Comparison of ENCODE assay signal across 8 mouse cellular contexts in genomic region chr9:32519101-32520051, GRCm38 (mm10). TPM values are rescaled to one million over a fixed set of nuclear protein-coding genes. Genes with fewer than 3 reads are reported as not detected.
DNase-seq lines count a peak whose midpoint lies in the region; ATAC-seq and TF ChIP-seq lines count a peak whose summit lies in the region.

No protein-coding gene starts in this region.

- peak overlapping the region; percentile 50; the same call in 1 of the 2 replicates for H3K27ac ChIP-seq in hindbrain, embryonic 10.5 days
- H3K27ac ChIP-seq in hindbrain, embryonic 14.5 days: no peak overlapping the region
- peak overlapping the region; percentile 34 for H3K27ac ChIP-seq in bone marrow, adult 2 months (ENCODE audit: control insufficient read depth, insufficient read depth, low read depth, low read length, poor library complexity)
- H3K27ac ChIP-seq in liver, embryonic 13.5 days: no peak overlapping the region; the same call in 1 of the 2 replicates

- TF ChIP-seq CTCF in bone marrow, adult 2 months (IDR thresholded peaks at IDR 0.05; ENCODE audit: control insufficient read depth, insufficient read depth, low read length): no peak

- H3K4me3 ChIP-seq in hindbrain, embryonic 10.5 days: no peak overlapping the region
- no peak overlapping the region for H3K4me3 ChIP-seq in hindbrain, embryonic 14.5 days (replicated peaks; ENCODE audit: low read length)
- no peak overlapping the region for H3K4me3 ChIP-seq in bone marrow, adult 2 months (replicated peaks; ENCODE audit: control insufficient read depth, low read depth, low read length)
- no peak overlapping the region for H3K4me3 ChIP-seq in liver, embryonic 13.5 days (replicated peaks)

- no peaks in the 10 kb centered on the region for H3K36me3 ChIP-seq in hindbrain, embryonic 10.5 days
- H3K36me3 ChIP-seq in hindbrain, embryonic 14.5 days (replicated peaks; ENCODE audit: control insufficient read depth, insufficient read depth): no peaks in the 10 kb centered on the region
- H3K36me3 ChIP-seq in liver, embryonic 13.5 days: no peaks in the 10 kb centered on the region

- H3K27me3 ChIP-seq in hindbrain, embryonic 10.5 days (ENCODE audit: insufficient read depth, poor library complexity, severe bottlenecking): no peaks in the 10 kb centered on the region; the same call in 1 of the 2 replicates
- H3K27me3 ChIP-seq in hindbrain, embryonic 14.5 days (ENCODE audit: control insufficient read depth, insufficient read depth, low read length): no peaks in the 10 kb centered on the region
- no peaks in the 10 kb centered on the region for H3K27me3 ChIP-seq in liver, embryonic 13.5 days

- H3K9me3 ChIP-seq in hindbrain, embryonic 10.5 days: no peaks in the 10 kb centered on the region
- no peaks in the 10 kb centered on the region for H3K9me3 ChIP-seq in hindbrain, embryonic 14.5 days (ENCODE audit: control insufficient read depth, low read length)
- H3K9me3 ChIP-seq in liver, embryonic 13.5 days (replicated peaks): no peaks in the 10 kb centered on the region

- peaks cover 23% of the 10 kb centered on the region for H3K4me1 ChIP-seq in hindbrain, embryonic 10.5 days (replicated peaks)
- H3K4me1 ChIP-seq in hindbrain, embryonic 14.5 days (replicated peaks; ENCODE audit: control insufficient read depth, insufficient read depth, low read length): no peaks in the 10 kb centered on the region; the same call in 1 of the 2 replicates
- peaks cover 20% of the 10 kb centered on the region for H3K4me1 ChIP-seq in bone marrow, adult 2 months (ENCODE audit: control insufficient read depth, insufficient read depth, low read length)
- H3K4me1 ChIP-seq in liver, embryonic 13.5 days (replicated peaks): peaks cover 63% of the 10 kb centered on the region

- H3K9ac ChIP-seq in hindbrain, embryonic 14.5 days: no peak overlapping the region
- no peak overlapping the region for H3K9ac ChIP-seq in liver, embryonic 13.5 days

- ATAC-seq in hindbrain, embryonic 14.5 days (ENCODE audit: low FRiP score): no peak
- ATAC-seq in liver, embryonic 13.5 days (ENCODE audit: low read depth): peak; percentile 60

- TF ChIP-seq POLR2A in bone marrow, adult 2 months (IDR thresholded peaks at IDR 0.05; ENCODE audit: borderline replicate concordance, control insufficient read depth, low read depth, low read length): no peak

- intact Hi-C loops in heart, postnatal 25 days (cut with DNase I): loop anchor here (1.0 to 2.0 kb wide), 2 partner anchors 15 to 22 kb away; no protein-coding TSS in a partner anchor

- no peak overlapping the region for H3K4me2 ChIP-seq in hindbrain, embryonic 14.5 days (replicated peaks)
- H3K4me2 ChIP-seq in liver, embryonic 13.5 days: peak overlapping the region; percentile 45

- no peak for DNase-seq in hindbrain, embryonic 10.5 days (ENCODE audit: low spot score)
- DNase-seq in hindbrain, embryonic 14.5 days (ENCODE audit: low spot score): no peak
- peak; percentile 36 for DNase-seq in heart, postnatal 25 days (ENCODE audit: low spot score)
- DNase-seq in liver, embryonic 13.5 days: no peak
- no peak for DNase-seq in cerebellum, adult 8-10 months
- no peak for DNase-seq in adrenal gland, postnatal 14 days
- no peak for DNase-seq in urinary bladder, postnatal 36 days (ENCODE audit: low spot score in 2 of 2)

- 62% methylated on average over 22 of the region's 22 CpGs for WGBS in hindbrain, embryonic 10.5 days
- 70% methylated on average over 22 of the region's 22 CpGs for WGBS in hindbrain, embryonic 14.5 days
- 36% methylated on average over 22 of the region's 22 CpGs for WGBS in bone marrow, adult 2 months
- 22% methylated on average over 22 of the region's 22 CpGs for WGBS in liver, embryonic 13.5 days (ENCODE audit: insufficient replicate concordance)

RNA-seq across cellular contexts. Expression of gene Fli1, which starts 23.3 kb away (rescaled TPM):
- polyA plus RNA-seq in hindbrain, embryonic 10.5 days (2016; fragmentation: Nextera tagmentation; extraction: Ambion mirVana): 23.1 and 26.2 TPM in 2 replicates
- 7.9 and 9.1 TPM in 2 replicates for polyA plus RNA-seq in hindbrain, embryonic 14.5 days (2014; fragmentation: Nextera tagmentation; extraction: Ambion mirVana)
- polyA plus RNA-seq in bone marrow, adult 2 months (2011; ENCODE audit: insufficient read depth, insufficient read length, low replicate concordance, missing spikeins): 17.4 and 33.9 TPM in 2 replicates
- total RNA-seq in heart, postnatal 25 days (2021): 10 to 100 TPM; 26.4 to 28.2 TPM
- 9.1 and 13.2 TPM in 2 replicates for polyA plus RNA-seq in liver, embryonic 13.5 days (2015; fragmentation: Nextera tagmentation; extraction: Ambion mirVana)
- 23.6 and 41.0 TPM in 2 replicates for total RNA-seq in adrenal gland, postnatal 14 days (2021)

Comparison
In these comparisons a context has a peak if more than half of its experiments do, and no peak if none do; other contexts are left out.
1. H3K27ac ChIP-seq: peak in hindbrain, embryonic 10.5 days (single experiment) and bone marrow, adult 2 months (single experiment); none in hindbrain, embryonic 14.5 days (single experiment) and liver, embryonic 13.5 days (single experiment).